Mouse (Mus musculus): Measurements from ENCODE around the gene Cdc42se1.

Gene Cdc42se1

DNA sequence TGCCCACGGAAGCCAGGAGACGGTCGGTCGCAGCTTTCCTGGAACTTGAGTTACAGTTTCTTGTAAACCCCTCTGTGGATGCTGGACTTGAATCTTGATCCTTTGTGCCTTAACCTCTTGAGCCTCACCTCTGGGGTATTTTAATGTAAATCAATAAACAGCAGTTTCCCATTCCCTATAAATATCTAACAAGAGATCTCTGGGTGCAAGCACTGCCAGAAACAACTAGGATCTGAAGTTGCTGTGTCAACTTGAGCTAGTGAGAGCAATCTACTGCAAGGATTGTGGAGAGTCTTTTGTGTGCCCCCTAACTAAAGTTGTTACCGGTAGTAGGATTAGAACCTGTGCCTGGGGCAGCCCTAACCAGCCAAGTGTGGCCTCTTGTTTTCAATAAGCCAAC lies 56.9 kb downstream of the Cdc42se1 start:
- no peak for DNase-seq (ENCODE audit: low spot score)

Data from layer of hippocampus, adult 9-10 months (tissue).